Mouse (Mus musculus) thymus, postnatal 4 days (tissue): Measurements from ENCODE around the gene Adssl1.

ENCODE experiments used
- DNase-seq: peaks from one replicate; pipeline ENCODE4 v3.0.0; 2021

The Adssl1 gene

GRCm38 (mm10) chr12:112660576-112661326, 40.9 kb downstream of the Adssl1 start:
- DNase-seq = no peak

- DNase-seq = no peak
Measured at GRCm38 (mm10) chr12:112661327-112661605, 41.4 kb downstream of the Adssl1 start.

GRCm38 (mm10) chr12:112661851-112662250, 42.0 kb downstream of the Adssl1 start:
- DNase-seq = no peak

GRCm38 (mm10) chr12:112663303-112663702, 43.5 kb downstream of the Adssl1 start:
- no peak for DNase-seq

GRCm38 (mm10) chr12:112663716-112664115, 43.9 kb downstream of the Adssl1 start:
- no peak for DNase-seq

- no peak for DNase-seq
Measured at GRCm38 (mm10) chr12:112664124-112664523, 44.3 kb downstream of the Adssl1 start.

GRCm38 (mm10) chr12:112664656-112665055, 44.8 kb downstream of the Adssl1 start:
- no peak for DNase-seq

- DNase-seq = no peak
Measured at GRCm38 (mm10) chr12:112665445-112665844, 45.6 kb downstream of the Adssl1 start.

- DNase-seq = no peak
Measured at GRCm38 (mm10) chr12:112665881-112666544, 46.2 kb downstream of the Adssl1 start.

- DNase-seq = no peak
Measured at GRCm38 (mm10) chr12:112667619-112668297, 47.9 kb downstream of the Adssl1 start.

GRCm38 (mm10) chr12:112670718-112671393, 51.0 kb downstream of the Adssl1 start:
- no peak for DNase-seq

GRCm38 (mm10) chr12:112671891-112672290, 52.0 kb downstream of the Adssl1 start:
- no peak for DNase-seq

- peak; percentile 56 for DNase-seq
Measured at GRCm38 (mm10) chr12:112672744-112673575, 53.1 kb downstream of the Adssl1 start.

GRCm38 (mm10) chr12:112673576-112674091, 53.8 kb downstream of the Adssl1 start:
- peak; percentile 69 for DNase-seq

- DNase-seq = peak; percentile 77
Measured at GRCm38 (mm10) chr12:112674132-112675011, 54.5 kb downstream of the Adssl1 start, which contains the start of gene Akt1. Akt1 (minus strand) TSS chr12:112674884.

- peak; percentile 93 for DNase-seq
Measured at GRCm38 (mm10) chr12:112675245-112676035, 55.6 kb downstream of the Adssl1 start.

GRCm38 (mm10) chr12:112677076-112677475, 57.2 kb downstream of the Adssl1 start:
- no peak for DNase-seq

- no peak for DNase-seq
Measured at GRCm38 (mm10) chr12:112677943-112678554, 58.2 kb downstream of the Adssl1 start.

- DNase-seq = peak; percentile 61
Measured at GRCm38 (mm10) chr12:112678555-112679026, 58.7 kb downstream of the Adssl1 start, which contains the start of gene Zbtb42. Zbtb42 (plus strand) TSS chr12:112678828.
